Mouse (Mus musculus) bone marrow, adult 2 months (tissue): Measurements from ENCODE around the gene Stx6.

ENCODE experiments used
- CTCF ChIP-seq: fragments of 200-500 bp; IDR thresholded peaks from 2 replicates; pipeline ENCODE4 v1.5.1; 2011; ENCODE audit warnings: low read length, control low read depth; ENCODE audit not compliant: control insufficient read depth, insufficient read depth
- POLR2A ChIP-seq: fragments of 200-500 bp; IDR thresholded peaks from 2 replicates; pipeline ENCODE4 v1.6.1; 2011; ENCODE audit warnings: low read depth, mild to moderate bottlenecking, control low read depth, low read length, borderline replicate concordance; ENCODE audit not compliant: control insufficient read depth

GRCm38 (mm10) chr1:155149403-155149802, 9.1 kb upstream of the Stx6 start:
- no peak for TF ChIP-seq POLR2A
- no peak for TF ChIP-seq CTCF
